Mouse (Mus musculus) embryonic facial prominence, embryonic 14.5 days (tissue): ENCODE measurements around the gene Nelfcd. TPM values are rescaled to one million over a fixed set of nuclear protein-coding genes. Genes with fewer than 3 reads are reported as not detected.
A peak's percentile ranks its signal among the peaks of the same experiment; 100 is the strongest.

Experiments used
- ATAC-seq: fragments of 200-750 bp; cut with Nextera tagmentation; 2 replicates; pipeline ENCODE4 v1.8.0; 2017; ENCODE audit warnings: low read depth, moderate number of reproducible peaks, moderate TSS enrichment
- DNase-seq: peaks from one replicate; pipeline ENCODE4 v3.0.0-alpha.2; 2015; ENCODE audit warnings: low spot score
- H3K27ac ChIP-seq: fragments of 300-500 bp; sonication (generic); replicated peaks from 2 replicates; pipeline ENCODE4 v1.5.1; 2014; ENCODE audit warnings: low read depth, mild to moderate bottlenecking, low read length, moderate library complexity
- H3K27me3 ChIP-seq: fragments of 300-500 bp; sonication (generic); replicated peaks from 2 replicates; pipeline ENCODE4 v1.6.1; 2014; ENCODE audit warnings: low read length; ENCODE audit not compliant: control insufficient read depth, insufficient read depth
- H3K36me3 ChIP-seq: fragments of 300-500 bp; sonication (generic); 2 replicates; pipeline ENCODE4 v1.6.1; 2014; ENCODE audit warnings: low read length, mixed read lengths; ENCODE audit not compliant: control insufficient read depth, insufficient read depth
- H3K4me1 ChIP-seq: fragments of 300-500 bp; sonication (generic); 2 replicates; pipeline ENCODE4 v1.6.1; 2014; ENCODE audit warnings: antibody characterized with exemption, low read length; ENCODE audit not compliant: control insufficient read depth, insufficient read depth
- H3K4me2 ChIP-seq: fragments of 300-500 bp; sonication (generic); 2 replicates; pipeline ENCODE4 v1.6.1; 2014; ENCODE audit warnings: low read depth, mild to moderate bottlenecking, low read length, moderate library complexity, mixed read lengths
- H3K4me3 ChIP-seq: fragments of 300-500 bp; sonication (generic); 2 replicates; pipeline ENCODE4 v1.5.1; 2014; ENCODE audit warnings: low read depth, mild to moderate bottlenecking, low read length
- H3K9ac ChIP-seq: fragments of 300-500 bp; sonication (generic); 2 replicates; pipeline ENCODE4 v1.6.1; 2014; ENCODE audit warnings: low read depth, mild to moderate bottlenecking, low read length, moderate library complexity, mixed read lengths
- H3K9me3 ChIP-seq: fragments of 300-500 bp; sonication (generic); 2 replicates; pipeline ENCODE4 v1.6.1; 2016; ENCODE audit warnings: low read length; ENCODE audit not compliant: control insufficient read depth
- WGBS: fragments of 180-500 bp; shearing (Covaris S2); extraction: QIAGEN DNeasy Blood & Tissue Kit; methylation state at CpG from one replicate; pipeline ENCODE4 v1.1.7; 2014; 5-methylcytosine and 5-hydroxymethylcytosine counted together
- polyA plus RNA-seq: library from polyadenylated mRNA; unstranded; fragments of >200 nt; fragmentation: Nextera tagmentation; extraction: Ambion mirVana; gene quantifications from 2 replicates; pipeline ENCODE4 v1.2.1, GENCODE M21; 2014

Gene Nelfcd
- polyA plus RNA-seq, 1 experiment from 2014 or later, result 107 TPM

DNA sequence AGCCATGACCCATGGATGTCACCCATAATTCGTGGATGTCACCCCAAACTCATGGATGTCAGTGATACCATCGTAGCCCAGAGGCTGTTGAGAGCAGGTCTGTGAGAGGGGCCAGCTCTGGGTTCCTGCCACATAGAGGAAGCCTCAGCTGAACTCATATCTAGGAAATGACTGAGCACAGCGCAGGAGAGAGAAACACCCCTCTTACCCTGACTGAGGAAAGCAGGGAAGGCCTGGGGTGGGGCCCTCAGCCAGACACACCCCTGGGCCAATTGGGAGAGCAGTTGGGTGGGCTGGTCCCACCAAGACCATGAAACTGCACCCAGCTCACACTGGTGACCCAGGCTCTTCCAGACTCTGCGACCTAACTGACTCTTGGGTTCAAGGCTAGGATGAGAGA is 34.7 kb downstream of the Nelfcd start, which contains the start of gene Tubb1:
Gene Tubb1, plus strand, starts transcription at position 343 of the 400 bp plus-strand sequence.
- WGBS, result 73% methylated on average over 3 of the region's 4 CpGs
- H3K27me3 ChIP-seq, result no peaks in the 10 kb centered on the region
- no peak for DNase-seq
- no peak within 1 kb of the TSS for H3K4me2 ChIP-seq
- H3K9me3 ChIP-seq, result no peaks in the 10 kb centered on the region
- 0 out of 2 replicates have a peak, but pooled peaks cover 8% of the 10 kb centered on the region for H3K4me1 ChIP-seq
- no peaks in the 10 kb centered on the region for H3K36me3 ChIP-seq
- no peak within 1 kb of the TSS for H3K4me3 ChIP-seq
- H3K9ac ChIP-seq, result no peak within 1 kb of the TSS
- ATAC-seq, result no peak
- no peak within 1 kb of the TSS for H3K27ac ChIP-seq

DNA sequence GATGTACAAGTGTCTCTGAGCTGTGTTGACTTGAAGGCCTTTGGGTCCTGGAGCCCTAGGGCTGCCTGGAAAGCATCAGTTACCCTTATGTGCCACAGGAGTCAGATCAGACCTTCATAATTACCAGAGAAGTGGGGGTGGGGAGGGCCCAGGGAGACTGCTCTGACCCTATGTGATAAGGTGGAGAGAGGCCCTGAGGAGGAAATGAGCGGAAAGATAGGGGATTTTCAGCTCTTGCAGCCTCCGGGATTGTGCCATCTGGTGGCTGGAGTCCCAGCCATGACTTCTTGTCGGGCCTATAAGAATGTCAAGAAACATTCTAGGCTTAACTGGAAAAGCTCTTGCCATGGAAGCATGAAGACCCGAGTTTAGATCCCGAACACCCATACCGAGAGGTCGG is 38.1 kb downstream of the Nelfcd start:
- no peak for ATAC-seq
- Histone ChIP-seq H3K4me2 (no peak overlapping the region), H3K9me3 (no peaks in the 10 kb centered on the region), H3K36me3 (no peaks in the 10 kb centered on the region), H3K4me3 (no peak overlapping the region), H3K27me3 (no peaks in the 10 kb centered on the region), H3K4me1 (no peaks in the 10 kb centered on the region), H3K27ac (no peak overlapping the region), H3K9ac (no peak overlapping the region)
- 71% methylated on average over 7 of the region's 7 CpGs for WGBS
- no peak for DNase-seq

DNA sequence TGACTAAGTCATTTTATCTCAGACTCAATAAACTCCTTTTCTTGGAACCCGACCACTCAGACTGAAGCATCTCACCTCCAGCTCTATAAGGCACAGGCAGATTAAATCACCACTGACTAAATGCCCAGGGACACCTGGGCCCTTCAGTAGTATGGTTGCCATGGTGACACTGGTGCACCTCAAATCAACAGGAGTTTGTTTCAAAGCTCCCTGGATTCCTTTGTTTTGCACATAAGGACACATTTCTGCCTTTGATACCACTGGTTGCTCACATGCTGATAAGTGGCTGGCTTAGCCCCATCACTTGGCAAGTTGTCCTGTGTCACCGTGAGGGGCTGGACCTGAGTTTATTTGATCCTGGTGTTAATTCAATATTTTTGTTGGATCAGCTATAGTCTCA is 43.8 kb downstream of the Nelfcd start:
- H3K4me1 ChIP-seq, result peaks cover 6% of the 10 kb centered on the region
- DNase-seq (no peak), ATAC-seq (no peak)
- H3K9me3 ChIP-seq, result no peaks in the 10 kb centered on the region
- H3K4me2 ChIP-seq, result no peak overlapping the region
- no peaks in the 10 kb centered on the region for H3K27me3 ChIP-seq
- 60% methylated on average over 2 of the region's 2 CpGs for WGBS
- no peak overlapping the region for H3K9ac ChIP-seq
- no peak overlapping the region for H3K4me3 ChIP-seq
- no peak overlapping the region for H3K27ac ChIP-seq
- peaks cover 31% of the 10 kb centered on the region for H3K36me3 ChIP-seq

DNA sequence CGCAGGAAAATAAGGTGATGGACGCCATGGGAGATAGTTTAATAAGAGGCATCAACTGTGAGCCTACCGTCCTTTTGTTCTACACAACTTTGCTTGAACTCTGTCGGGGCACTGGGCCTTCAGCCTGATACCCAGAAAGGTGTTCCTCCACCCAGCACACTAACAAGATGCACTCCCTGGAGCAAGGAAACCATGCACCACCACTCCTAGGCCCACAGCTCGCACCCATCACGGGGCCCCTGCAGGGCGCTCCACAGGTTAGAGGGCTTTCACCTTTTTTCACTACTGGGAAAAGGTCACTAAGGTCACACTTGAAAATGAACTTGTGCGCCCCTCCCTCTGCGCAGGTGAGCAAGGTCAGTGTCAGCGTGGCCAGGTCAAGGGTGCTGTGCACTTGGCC is 47.8 kb downstream of the Nelfcd start:
- ATAC-seq (no peak), DNase-seq (no peak)
- Histone ChIP-seq H3K36me3 (peaks cover 61% of the 10 kb centered on the region), H3K9me3 (no peaks in the 10 kb centered on the region), H3K4me1 (peaks cover 6% of the 10 kb centered on the region), H3K27ac (peak overlapping the region; percentile 46; the same call in 1 of the 2 replicates), H3K4me2 (peak overlapping the region; percentile 98), H3K27me3 (no peaks in the 10 kb centered on the region), H3K4me3 (peak overlapping the region; percentile 78), H3K9ac (peak overlapping the region; percentile 86)
- WGBS, result 40% methylated on average over 9 of the region's 10 CpGs

DNA sequence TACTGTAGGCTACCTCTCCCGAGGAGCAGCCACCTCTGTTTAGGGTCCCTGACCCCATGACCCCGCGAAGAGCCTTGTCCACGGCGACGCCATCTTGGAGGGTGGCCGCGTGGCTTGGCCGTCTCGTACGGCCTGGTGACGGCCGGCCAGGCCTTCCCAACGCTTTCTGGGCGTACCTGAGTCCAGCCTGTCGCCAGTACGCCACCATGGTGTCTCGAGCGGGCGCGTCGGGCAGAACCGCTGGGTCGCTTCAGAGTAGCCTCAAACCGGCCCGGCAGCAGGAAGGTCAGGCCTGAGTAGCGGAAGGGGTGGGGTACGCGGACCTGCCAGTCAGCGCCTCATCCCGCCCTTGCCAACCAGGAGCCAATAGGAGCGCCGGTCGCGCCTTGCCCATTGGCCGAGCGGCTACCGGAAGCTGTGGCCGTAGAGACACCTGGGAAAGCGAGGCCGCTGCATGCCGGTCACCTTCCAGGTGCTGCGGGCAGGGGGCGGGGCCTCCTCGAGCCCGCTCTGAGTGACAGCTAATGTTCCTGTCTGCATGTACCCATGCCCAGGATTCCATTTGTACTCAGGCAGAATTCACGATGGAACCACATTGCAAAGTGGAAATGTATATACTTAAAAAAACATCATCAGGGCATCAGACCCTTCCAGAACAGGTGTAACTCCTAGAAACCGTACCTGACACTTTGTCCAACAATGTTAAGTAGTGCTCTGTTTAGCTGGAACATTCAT is 48.4 kb downstream of the Nelfcd start, which contains the start of gene Atp5e:
Gene Atp5e, minus strand, starts transcription at position 317 of the 735 bp plus-strand sequence.
- peak within 1 kb of the TSS; percentile 98 for H3K4me2 ChIP-seq
- H3K4me3 ChIP-seq, result peak within 1 kb of the TSS; percentile 78
- peak within 1 kb of the TSS; percentile 86 for H3K9ac ChIP-seq
- DNase-seq, result peak; percentile 96
- H3K4me1 ChIP-seq, result peaks cover 6% of the 10 kb centered on the region
- no peaks in the 10 kb centered on the region for H3K9me3 ChIP-seq
- no peaks in the 10 kb centered on the region for H3K27me3 ChIP-seq
- peaks cover 63% of the 10 kb centered on the region for H3K36me3 ChIP-seq
- ATAC-seq, result peak; percentile 100
- H3K27ac ChIP-seq, result peak within 1 kb of the TSS; percentile 46; the same call in 1 of the 2 replicates
- WGBS, result 2% methylated on average over 38 of the region's 48 CpGs

DNA sequence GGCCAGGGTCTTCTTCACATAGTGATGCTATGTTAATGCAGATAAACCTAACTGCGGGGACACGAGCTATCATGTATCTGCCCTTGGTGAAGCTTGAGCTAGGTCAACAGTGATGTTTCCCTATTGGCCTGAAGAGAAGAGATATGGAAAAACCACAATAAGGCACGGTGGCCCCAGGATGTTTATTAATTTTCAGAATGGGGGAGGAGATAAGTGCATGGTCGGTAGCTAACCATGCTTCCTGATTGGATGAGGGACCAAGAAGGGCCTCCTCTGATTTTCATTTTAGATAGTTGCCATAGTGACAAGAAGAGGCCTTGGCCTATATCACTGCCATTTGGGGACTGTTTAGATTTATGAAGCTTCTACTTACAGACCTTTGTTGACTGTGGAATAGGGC is 54.7 kb downstream of the Nelfcd start:
- H3K4me3 ChIP-seq, result no peak overlapping the region
- no peak for DNase-seq
- H3K9me3 ChIP-seq, result no peaks in the 10 kb centered on the region
- no peak overlapping the region for H3K27ac ChIP-seq
- no peaks in the 10 kb centered on the region for H3K27me3 ChIP-seq
- peaks cover 10% of the 10 kb centered on the region for H3K4me1 ChIP-seq
- H3K4me2 ChIP-seq, result no peak overlapping the region
- no peak overlapping the region for H3K9ac ChIP-seq
- no peak for ATAC-seq
- 87% methylated on average over 4 of the region's 4 CpGs for WGBS
- peaks cover 43% of the 10 kb centered on the region for H3K36me3 ChIP-seq

DNA sequence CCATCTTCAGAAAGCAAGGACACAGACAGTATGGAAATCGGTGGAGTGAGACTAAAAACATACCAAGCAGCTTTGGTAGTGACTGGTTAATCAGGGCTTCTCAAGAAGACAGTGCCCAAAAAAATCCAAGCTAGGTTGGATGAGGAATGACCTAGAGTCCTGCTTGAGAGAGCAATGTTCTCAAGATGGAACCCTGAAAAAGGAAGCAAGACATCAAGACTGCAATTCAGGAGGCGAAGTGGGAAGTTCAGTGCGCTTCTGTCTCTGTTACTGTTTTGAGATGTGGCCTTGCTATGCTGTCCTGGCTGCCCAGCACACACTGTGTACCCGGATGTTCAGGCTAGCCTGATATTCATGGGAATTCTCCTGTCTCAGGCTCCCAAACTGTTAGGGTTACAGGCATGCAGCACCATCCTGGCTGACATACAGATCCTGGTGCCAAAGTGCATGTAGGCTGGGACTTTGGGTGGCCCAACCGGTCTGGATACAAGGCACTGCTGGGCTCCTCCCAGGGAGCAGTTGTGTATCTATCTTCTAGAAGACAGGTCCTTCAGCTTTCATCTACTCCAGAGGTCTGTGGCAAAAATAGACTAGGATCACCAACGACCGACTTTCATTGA is 55.3 kb downstream of the Nelfcd start:
- DNase-seq, result no peak
- Histone ChIP-seq H3K9ac (no peak overlapping the region), H3K4me3 (no peak overlapping the region), H3K27ac (no peak overlapping the region), H3K36me3 (peaks cover 38% of the 10 kb centered on the region), H3K4me1 (peaks cover 10% of the 10 kb centered on the region), H3K27me3 (no peaks in the 10 kb centered on the region), H3K9me3 (no peaks in the 10 kb centered on the region), H3K4me2 (no peak overlapping the region)
- WGBS, result 94% methylated on average over 7 of the region's 7 CpGs
- ATAC-seq, result no peak

DNA sequence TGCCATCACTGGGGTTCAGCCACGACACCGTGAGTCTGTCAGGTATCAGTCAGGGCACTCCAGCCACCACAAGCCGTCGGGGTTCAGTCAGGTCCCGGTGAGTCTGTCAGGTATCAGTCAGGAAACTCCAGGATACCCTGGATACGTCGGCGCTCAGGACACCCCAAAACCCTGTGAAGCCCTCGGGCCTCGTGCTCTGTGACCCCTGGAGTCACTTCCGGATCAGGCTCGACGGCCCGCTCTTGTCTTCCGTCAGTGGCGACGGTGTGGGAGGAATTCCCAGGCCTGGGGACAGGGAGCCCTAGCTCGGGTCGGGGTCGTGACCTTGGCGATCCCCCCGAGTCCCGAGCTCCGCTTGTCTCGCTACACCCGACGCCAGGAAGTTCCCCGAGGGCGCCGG is 56.8 kb downstream of the Nelfcd start:
- Histone ChIP-seq H3K4me3 (peak overlapping the region; percentile 68), H3K27ac (peak overlapping the region; percentile 75; the same call in 1 of the 2 replicates), H3K9ac (peak overlapping the region; percentile 82), H3K9me3 (no peaks in the 10 kb centered on the region), H3K36me3 (peaks cover 23% of the 10 kb centered on the region), H3K4me1 (peaks cover 10% of the 10 kb centered on the region), H3K4me2 (peak overlapping the region; percentile 84), H3K27me3 (no peaks in the 10 kb centered on the region)
- 16% methylated on average over 13 of the region's 30 CpGs for WGBS
- DNase-seq, result no peak
- ATAC-seq, result peak; percentile 13; the same call in 1 of the 2 replicates
